Mouse (Mus musculus) embryonic facial prominence, embryonic 13.5 days (tissue): ENCODE results near the gene Lpp. TPM values are rescaled to one million over a fixed set of nuclear protein-coding genes. Genes with fewer than 3 reads are reported as not detected.

ENCODE experiments used
- ATAC-seq: fragments of 200-750 bp; cut with Nextera tagmentation; 2 replicates; pipeline ENCODE4 v1.8.0; 2017; ENCODE audit warnings: low read depth; ENCODE audit not compliant: insufficient number of reproducible peaks, insufficient read depth, low FRiP score, low TSS enrichment
- H3K27ac ChIP-seq: fragments of 300-500 bp; sonication (generic); 2 replicates; pipeline ENCODE4 v1.5.1; 2015; ENCODE audit warnings: moderate library complexity, mild to moderate bottlenecking, inconsistent platforms
- H3K27me3 ChIP-seq: fragments of 300-500 bp; sonication (generic); 2 replicates; pipeline ENCODE4 v1.6.1; 2015; ENCODE audit warnings: mild to moderate bottlenecking, inconsistent platforms
- H3K36me3 ChIP-seq: fragments of 300-500 bp; sonication (generic); 2 replicates; pipeline ENCODE4 v1.6.1; 2015; ENCODE audit warnings: mild to moderate bottlenecking, inconsistent platforms
- H3K4me1 ChIP-seq: fragments of 300-500 bp; sonication (generic); 2 replicates; pipeline ENCODE4 v1.6.1; 2015; ENCODE audit warnings: inconsistent platforms
- H3K4me2 ChIP-seq: fragments of 300-500 bp; sonication (generic); 2 replicates; pipeline ENCODE4 v1.6.1; 2015; ENCODE audit warnings: moderate library complexity, mild to moderate bottlenecking, inconsistent platforms
- H3K4me3 ChIP-seq: fragments of 300-500 bp; sonication (generic); 2 replicates; pipeline ENCODE4 v1.5.1; 2015; ENCODE audit warnings: mild to moderate bottlenecking, inconsistent platforms
- H3K9ac ChIP-seq: fragments of 300-500 bp; sonication (generic); 2 replicates; pipeline ENCODE4 v1.6.1; 2015; ENCODE audit warnings: mild to moderate bottlenecking, inconsistent platforms
- H3K9me3 ChIP-seq: fragments of 300-500 bp; sonication (generic); 2 replicates; pipeline ENCODE4 v1.6.1; 2016; ENCODE audit warnings: inconsistent platforms
- WGBS: fragments of 180-500 bp; shearing (Covaris S2); methylation state at CpG from one replicate; pipeline ENCODE4 v1.1.7; 2015; ENCODE audit warnings: mixed read lengths; 5-methylcytosine and 5-hydroxymethylcytosine counted together
- microRNA counts: library from miRNA; unstranded; fragments of <30 nt; microRNA quantifications from one replicate; lab custom pipeline; 2016
- microRNA-seq: library from miRNA; unstranded; fragments of <30 nt; microRNA quantifications from one replicate; pipeline ENCODE4, GENCODE M21; 2016
- polyA plus RNA-seq: library from polyadenylated mRNA; unstranded; fragments of >200 nt; fragmentation: Nextera tagmentation; extraction: Ambion mirVana; gene quantifications from 2 replicates; pipeline ENCODE4 v1.2.1, GENCODE M21; 2015

Lpp gene
- polyA plus RNA-seq, 1 experiment from 2014 or later = 49.3 TPM

- H3K9me3 ChIP-seq = no peaks in the 10 kb centered on the region
- H3K27me3 ChIP-seq = no peaks in the 10 kb centered on the region
- no peak for ATAC-seq
- no peak overlapping the region for H3K27ac ChIP-seq
- 81% methylated on average over 3 of the region's 3 CpGs for WGBS
- no peak overlapping the region for H3K9ac ChIP-seq
- H3K36me3 ChIP-seq = no peaks in the 10 kb centered on the region
- H3K4me1 ChIP-seq = 0 out of 2 replicates have a peak, but pooled peaks cover 4% of the 10 kb centered on the region
- H3K4me3 ChIP-seq = no peak overlapping the region
- H3K4me2 ChIP-seq = no peak overlapping the region
Measured at GRCm38 (mm10) chr16:25024591-25024990, 631.3 kb downstream of the Lpp start.

- 0 out of 2 replicates have a peak, but pooled peaks cover 4% of the 10 kb centered on the region for H3K4me1 ChIP-seq
- H3K36me3 ChIP-seq = no peaks in the 10 kb centered on the region
- no peaks in the 10 kb centered on the region for H3K27me3 ChIP-seq
- no peak overlapping the region for H3K4me3 ChIP-seq
- no peak overlapping the region for H3K27ac ChIP-seq
- H3K9me3 ChIP-seq = no peaks in the 10 kb centered on the region
- ATAC-seq = no peak
- 82% methylated on average over 1 of the region's 1 CpGs for WGBS
- no peak overlapping the region for H3K4me2 ChIP-seq
- H3K9ac ChIP-seq = no peak overlapping the region
Measured at GRCm38 (mm10) chr16:25026191-25026590, 632.9 kb downstream of the Lpp start.

- ATAC-seq = no peak
- no peak overlapping the region for H3K4me2 ChIP-seq
- H3K9me3 ChIP-seq = no peaks in the 10 kb centered on the region
- no peak overlapping the region for H3K4me3 ChIP-seq
- no peak overlapping the region for H3K27ac ChIP-seq
- H3K9ac ChIP-seq = no peak overlapping the region
- no peaks in the 10 kb centered on the region for H3K36me3 ChIP-seq
- no peaks in the 10 kb centered on the region for H3K27me3 ChIP-seq
- WGBS = 86% methylated on average over 8 of the region's 8 CpGs
- 0 out of 2 replicates have a peak, but pooled peaks cover 4% of the 10 kb centered on the region for H3K4me1 ChIP-seq
Measured at GRCm38 (mm10) chr16:25029548-25029947, 636.2 kb downstream of the Lpp start.

GRCm38 (mm10) chr16:25037361-25037760 is 644.1 kb downstream of the Lpp start:
- Histone ChIP-seq H3K4me2 (no peak overlapping the region), H3K27ac (no peak overlapping the region), H3K27me3 (no peaks in the 10 kb centered on the region), H3K36me3 (no peaks in the 10 kb centered on the region), H3K9me3 (no peaks in the 10 kb centered on the region), H3K4me1 (peaks cover 16% of the 10 kb centered on the region), H3K4me3 (no peak overlapping the region), H3K9ac (no peak overlapping the region)
- WGBS = 74% methylated on average over 6 of the region's 6 CpGs
- no peak for ATAC-seq

GRCm38 (mm10) chr16:25038529-25038928 is 645.2 kb downstream of the Lpp start:
- H3K36me3 ChIP-seq = no peaks in the 10 kb centered on the region
- no peak for ATAC-seq
- 76% methylated on average over 6 of the region's 6 CpGs for WGBS

GRCm38 (mm10) chr16:25039904-25040303 is 646.6 kb downstream of the Lpp start:
- Histone ChIP-seq H3K4me2 (no peak overlapping the region), H3K4me1 (peaks cover 30% of the 10 kb centered on the region), H3K4me3 (no peak overlapping the region), H3K9me3 (no peaks in the 10 kb centered on the region), H3K27me3 (no peaks in the 10 kb centered on the region), H3K36me3 (no peaks in the 10 kb centered on the region), H3K9ac (no peak overlapping the region), H3K27ac (no peak overlapping the region)
- 48% methylated on average over 10 of the region's 10 CpGs for WGBS
- peak; percentile 63 for ATAC-seq

More at GRCm38 (mm10) chr16:25038529-25038928, 645.2 kb downstream of the Lpp start:
- Histone ChIP-seq H3K27me3 (no peaks in the 10 kb centered on the region), H3K4me2 (no peak overlapping the region), H3K9me3 (no peaks in the 10 kb centered on the region), H3K4me3 (no peak overlapping the region), H3K9ac (no peak overlapping the region), H3K4me1 (peaks cover 28% of the 10 kb centered on the region), H3K27ac (no peak overlapping the region)

GRCm38 (mm10) chr16:25041165-25041564 is 647.9 kb downstream of the Lpp start:
- Histone ChIP-seq H3K4me3 (no peak overlapping the region), H3K9ac (no peak overlapping the region), H3K9me3 (no peaks in the 10 kb centered on the region), H3K27ac (no peak overlapping the region), H3K4me1 (peaks cover 30% of the 10 kb centered on the region), H3K4me2 (no peak overlapping the region), H3K36me3 (no peaks in the 10 kb centered on the region), H3K27me3 (no peaks in the 10 kb centered on the region)
- ATAC-seq = no peak
- whole genome bisulfite sequencing = 89% methylated on average over 8 of the region's 8 CpGs

- no peak overlapping the region for H3K9ac ChIP-seq
- H3K27ac ChIP-seq = peak overlapping the region; percentile 68
- H3K4me3 ChIP-seq = no peak overlapping the region
- H3K36me3 ChIP-seq = no peaks in the 10 kb centered on the region
- ATAC-seq = no peak
- no peaks in the 10 kb centered on the region for H3K9me3 ChIP-seq
- H3K4me1 ChIP-seq = peaks cover 30% of the 10 kb centered on the region
- no peak overlapping the region for H3K4me2 ChIP-seq
- 56% methylated on average over 5 of the region's 5 CpGs for WGBS
- H3K27me3 ChIP-seq = no peaks in the 10 kb centered on the region
Measured at GRCm38 (mm10) chr16:25041855-25042529, 648.7 kb downstream of the Lpp start.

MicroRNAs encoded within 50 kb of the gene (microRNA counts, 519-probe panel; counts per million panel counts)
- microRNA mmu-miR-28 (lab: Ali Mortazavi, UCI) = 4,063 counts per million, percentile 86 among the panel's probes with 10 or more counts

Small RNA genes within 50 kb of the gene (microRNA-seq; reads per million reads assigned to microRNA genes)
- 1,304 reads per million, percentile 79 among the genes with 10 or more reads in this experiment for gene Mir28a
